Mouse (Mus musculus) splenic B cell, adult 2 months (primary cell): ENCODE measurements around the gene Trp73.

Experiments
- DNase-seq: peaks from one replicate; pipeline ENCODE4 v3.0.0-alpha.2; 2011; ENCODE audit warnings: low read depth, low spot score
- H3K27me3 ChIP-seq: 2 replicates; pipeline ENCODE4 v1.6.1; 2012; ENCODE audit warnings: mild to moderate bottlenecking, low read length, moderate library complexity, mixed read lengths; ENCODE audit not compliant: control insufficient read depth, poor library complexity, insufficient read depth, severe bottlenecking
- H3K36me3 ChIP-seq: 2 replicates; pipeline ENCODE4 v1.6.1; 2012; ENCODE audit warnings: mild to moderate bottlenecking, low read length, moderate library complexity, mixed read lengths; ENCODE audit not compliant: control insufficient read depth, poor library complexity, insufficient read depth, severe bottlenecking

Gene Trp73

GRCm38 (mm10) chr4:154131894-154132293, 8.1 kb downstream of the Trp73 start:
- no peaks in the 10 kb centered on the region; the same call in 1 of the 2 replicates for H3K27me3 ChIP-seq
- DNase-seq: no peak

GRCm38 (mm10) chr4:154129950-154130349, 10.1 kb downstream of the Trp73 start:
- no peaks in the 10 kb centered on the region for H3K36me3 ChIP-seq
- no peak for DNase-seq
- no peaks in the 10 kb centered on the region; the same call in 1 of the 2 replicates for H3K27me3 ChIP-seq

More at GRCm38 (mm10) chr4:154131894-154132293, 8.1 kb downstream of the Trp73 start:
- H3K36me3 ChIP-seq: no peaks in the 10 kb centered on the region

GRCm38 (mm10) chr4:154127273-154127672, 12.7 kb downstream of the Trp73 start:
- Histone ChIP-seq H3K36me3 (no peaks in the 10 kb centered on the region), H3K27me3 (no peaks in the 10 kb centered on the region; the same call in 1 of the 2 replicates)
- no peak for DNase-seq

- H3K36me3 ChIP-seq: no peaks in the 10 kb centered on the region
- DNase-seq: no peak
- no peaks in the 10 kb centered on the region for H3K27me3 ChIP-seq
Observed at GRCm38 (mm10) chr4:154125202-154125601, 14.8 kb downstream of the Trp73 start.

GRCm38 (mm10) chr4:154123553-154123952, 16.5 kb downstream of the Trp73 start:
- Histone ChIP-seq H3K36me3 (no peaks in the 10 kb centered on the region), H3K27me3 (no peaks in the 10 kb centered on the region)
- peak; percentile 18 for DNase-seq

GRCm38 (mm10) chr4:154122374-154122773, 17.6 kb downstream of the Trp73 start:
- Histone ChIP-seq H3K36me3 (no peaks in the 10 kb centered on the region), H3K27me3 (no peaks in the 10 kb centered on the region)
- DNase-seq: no peak

GRCm38 (mm10) chr4:154121800-154122199, 18.2 kb downstream of the Trp73 start:
- DNase-seq: no peak
- no peaks in the 10 kb centered on the region for H3K36me3 ChIP-seq

GRCm38 (mm10) chr4:154119208-154119607, 20.8 kb downstream of the Trp73 start:
- Histone ChIP-seq H3K27me3 (no peaks in the 10 kb centered on the region), H3K36me3 (no peaks in the 10 kb centered on the region)
- DNase-seq: no peak

More at GRCm38 (mm10) chr4:154121800-154122199, 18.2 kb downstream of the Trp73 start:
- no peaks in the 10 kb centered on the region for H3K27me3 ChIP-seq

- no peak for DNase-seq
- no peaks in the 10 kb centered on the region for H3K36me3 ChIP-seq
- H3K27me3 ChIP-seq: no peaks in the 10 kb centered on the region
Observed at GRCm38 (mm10) chr4:154118782-154119181, 21.2 kb downstream of the Trp73 start.

GRCm38 (mm10) chr4:154116421-154116820, 23.6 kb downstream of the Trp73 start:
- DNase-seq: no peak
- Histone ChIP-seq H3K27me3 (no peaks in the 10 kb centered on the region), H3K36me3 (no peaks in the 10 kb centered on the region)

GRCm38 (mm10) chr4:154109850-154110243, 30.2 kb downstream of the Trp73 start:
- DNase-seq: no peak

GRCm38 (mm10) chr4:154109216-154109849, 30.7 kb downstream of the Trp73 start:
- DNase-seq: no peak
- H3K27me3 ChIP-seq: no peaks in the 10 kb centered on the region; the same call in 1 of the 2 replicates

More at GRCm38 (mm10) chr4:154109850-154110243, 30.2 kb downstream of the Trp73 start:
- H3K36me3 ChIP-seq: no peaks in the 10 kb centered on the region
- no peaks in the 10 kb centered on the region; the same call in 1 of the 2 replicates for H3K27me3 ChIP-seq

GRCm38 (mm10) chr4:154106497-154107061, 33.4 kb downstream of the Trp73 start:
- DNase-seq: no peak
- H3K36me3 ChIP-seq: no peaks in the 10 kb centered on the region
- no peaks in the 10 kb centered on the region; the same call in 1 of the 2 replicates for H3K27me3 ChIP-seq

More at GRCm38 (mm10) chr4:154109216-154109849, 30.7 kb downstream of the Trp73 start:
- H3K36me3 ChIP-seq: no peaks in the 10 kb centered on the region

GRCm38 (mm10) chr4:154105381-154106001, 34.5 kb downstream of the Trp73 start:
- Histone ChIP-seq H3K27me3 (no peaks in the 10 kb centered on the region; the same call in 1 of the 2 replicates), H3K36me3 (no peaks in the 10 kb centered on the region)
- peak; percentile 69 for DNase-seq

GRCm38 (mm10) chr4:154103912-154104311, 36.1 kb downstream of the Trp73 start:
- peak; percentile 6 for DNase-seq
- no peaks in the 10 kb centered on the region for H3K36me3 ChIP-seq
- H3K27me3 ChIP-seq: no peaks in the 10 kb centered on the region; the same call in 1 of the 2 replicates
